Mouse (Mus musculus): ENCODE data around the gene Pde1c. TPM values are rescaled to one million over a fixed set of nuclear protein-coding genes. Genes with fewer than 3 reads are reported as not detected.
"Not testable (repeated sequence)": the region's sequence is repeated elsewhere in the genome, so short reads cannot be mapped to it uniquely, and the experiment has no call there.

Pde1c gene
- total RNA-seq (2017): 0.37 and 0.58 TPM in 2 replicates

DNA sequence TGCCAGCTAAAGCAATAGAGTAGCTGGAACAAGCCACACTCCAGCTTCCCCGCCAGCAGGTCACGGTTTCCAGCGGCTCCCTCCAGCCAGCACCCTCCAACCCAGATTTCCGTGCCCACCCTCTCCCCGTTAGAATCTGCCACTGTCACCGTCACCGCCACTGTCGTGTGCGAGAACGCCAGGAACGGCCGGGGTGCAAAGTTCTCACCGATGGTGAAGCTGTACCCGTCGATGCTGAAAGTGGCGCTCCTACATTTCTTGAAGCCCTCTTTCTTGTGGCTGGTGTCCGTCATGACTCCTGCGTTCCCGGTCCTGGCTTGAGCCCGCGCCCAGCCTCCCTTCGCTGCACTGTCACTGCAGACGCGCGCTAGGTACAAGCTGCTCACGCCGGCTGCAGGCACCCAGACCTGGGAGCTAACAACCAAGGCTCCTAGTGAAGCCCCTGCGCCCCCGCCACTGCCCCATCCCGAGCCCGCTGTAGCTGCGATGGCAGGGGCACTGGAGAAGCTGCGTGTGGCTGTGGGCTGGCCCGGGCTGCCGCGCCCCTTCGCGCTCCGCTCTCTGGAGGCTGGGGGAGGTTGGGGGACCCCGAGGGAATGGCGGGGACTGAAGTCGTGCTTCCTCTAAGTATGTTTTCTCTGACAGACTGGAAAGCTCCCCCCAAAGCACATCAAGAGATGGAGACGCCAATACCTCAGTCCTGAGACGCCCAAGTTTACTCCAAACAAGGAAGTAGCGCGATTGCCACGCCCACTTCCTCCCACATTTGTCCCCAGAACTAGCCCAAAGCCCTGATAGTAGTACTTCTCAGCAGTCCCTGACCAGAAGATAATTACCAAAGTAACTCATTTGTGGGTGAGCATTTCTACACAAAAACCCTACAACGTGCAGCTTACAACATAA is at the start of gene Pde1c:
Gene Pde1c (minus strand): TSS at position 634 of the 903 bp plus-strand sequence.
- no peak for ATAC-seq (ENCODE audit: extremely low read depth, insufficient number of reproducible peaks, low FRiP score, poor library complexity, severe bottlenecking)

DNA sequence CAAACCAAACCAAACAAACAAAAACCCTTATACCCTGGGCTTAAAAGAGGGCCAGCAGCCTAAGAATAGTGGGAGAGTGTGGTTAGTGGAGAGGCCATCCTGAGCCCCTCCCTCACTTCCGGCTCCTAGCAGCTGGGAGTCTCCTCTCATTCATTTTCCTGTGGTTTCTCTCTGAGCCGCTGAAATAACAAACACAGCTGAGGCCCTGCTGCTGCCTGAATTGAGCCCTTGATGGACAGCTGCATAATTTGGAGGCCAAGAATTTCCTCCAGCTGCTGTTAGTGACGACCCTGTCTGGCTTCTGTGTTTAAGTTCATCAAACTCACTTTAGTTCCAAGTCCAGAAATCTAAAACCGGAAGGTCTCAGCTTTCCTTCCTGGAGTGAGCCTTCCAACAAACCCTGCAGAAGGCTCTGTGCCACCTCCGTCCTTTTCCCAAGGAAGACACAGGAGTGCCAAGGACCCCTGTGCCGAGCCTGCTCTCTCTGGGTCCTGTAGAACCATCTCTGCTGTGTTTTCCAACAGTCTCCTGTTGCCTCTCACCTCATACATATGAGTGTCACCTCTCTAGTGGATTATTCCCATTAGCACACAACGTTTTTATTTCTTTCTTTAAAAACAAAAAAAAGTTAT is 48.2 kb upstream of the Pde1c start:
- no peak for ATAC-seq (ENCODE audit: extremely low read depth, insufficient number of reproducible peaks, low FRiP score, poor library complexity, severe bottlenecking)

DNA sequence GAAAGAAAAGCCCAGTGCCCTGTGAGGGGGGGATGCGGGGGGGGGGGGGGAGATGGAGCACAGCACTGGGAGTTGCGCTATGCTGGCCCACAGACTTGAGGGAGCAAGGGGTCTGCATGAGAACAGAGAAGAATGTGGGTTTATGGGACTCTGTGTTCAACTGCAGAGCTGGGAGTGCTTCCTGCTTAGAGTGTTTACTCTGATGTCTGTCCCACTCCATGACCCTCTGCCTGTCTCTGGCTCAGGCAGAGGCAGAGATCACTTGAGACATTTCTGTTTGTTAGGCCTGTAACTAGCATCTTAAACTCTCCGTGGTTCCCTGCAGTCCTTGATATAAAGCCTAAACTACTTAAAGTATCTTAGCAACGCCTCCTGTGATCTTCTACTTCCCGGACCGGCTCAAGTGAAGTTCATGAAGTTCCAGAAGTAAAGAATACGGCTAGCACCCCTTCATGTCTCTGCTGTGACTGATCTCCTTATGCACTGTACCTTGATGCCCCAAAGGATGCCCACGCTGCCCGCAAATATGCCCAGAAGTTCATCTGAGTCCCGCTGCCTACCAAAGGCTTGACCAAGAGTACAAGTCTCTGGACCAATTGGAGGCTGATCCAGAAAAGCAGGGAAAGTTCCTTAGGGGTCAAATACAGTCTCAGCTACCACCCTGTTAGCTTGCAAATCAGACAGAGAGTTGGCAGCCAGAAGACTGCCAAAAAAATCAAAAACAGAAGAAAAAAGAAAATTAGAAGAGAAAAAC is 47.5 kb upstream of the Pde1c start:
- ATAC-seq (ENCODE audit: extremely low read depth, insufficient number of reproducible peaks, low FRiP score, poor library complexity, severe bottlenecking): no peak

DNA sequence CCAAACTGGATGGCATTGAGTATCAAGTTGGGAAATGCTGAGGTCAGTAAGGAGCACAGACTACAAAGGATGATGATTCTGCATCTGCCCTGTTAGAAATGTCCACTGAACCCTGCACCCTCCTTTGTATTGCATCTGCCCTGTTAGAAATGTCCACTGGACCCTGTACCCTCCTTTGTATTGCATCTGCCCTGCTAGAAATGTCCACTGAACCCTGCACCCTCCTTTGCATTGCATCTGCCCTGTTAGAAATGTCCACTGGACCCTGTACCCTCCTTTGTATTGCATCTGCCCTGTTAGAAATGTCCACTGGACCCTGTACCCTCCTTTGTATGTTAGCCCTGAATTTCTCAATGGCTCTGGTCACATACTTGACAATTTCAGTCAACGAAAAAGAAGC is 40.6 kb upstream of the Pde1c start:
- ATAC-seq (ENCODE audit: extremely low read depth, insufficient number of reproducible peaks, low FRiP score, poor library complexity, severe bottlenecking): not testable (repeated sequence)

DNA sequence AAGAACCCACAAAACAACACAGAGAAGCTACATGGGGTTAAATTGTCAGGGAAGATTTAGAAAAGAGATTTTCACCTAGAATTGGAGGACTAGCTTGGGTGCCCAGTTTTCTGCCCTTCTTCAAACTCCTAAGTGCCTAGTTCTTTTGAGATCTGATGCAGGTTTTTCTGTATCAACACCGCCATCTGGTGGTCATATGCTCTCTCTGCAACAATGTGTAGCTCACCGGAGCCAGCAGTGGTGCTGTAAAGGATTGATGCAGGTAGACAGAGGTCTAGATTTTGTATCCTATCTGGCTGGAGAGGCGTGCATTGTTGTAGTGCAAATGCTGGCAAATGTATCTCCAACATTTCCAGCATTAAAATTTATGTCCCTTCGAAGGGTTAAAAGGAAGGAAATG is 39.4 kb upstream of the Pde1c start:
- ATAC-seq (ENCODE audit: extremely low read depth, insufficient number of reproducible peaks, low FRiP score, poor library complexity, severe bottlenecking): no peak

DNA sequence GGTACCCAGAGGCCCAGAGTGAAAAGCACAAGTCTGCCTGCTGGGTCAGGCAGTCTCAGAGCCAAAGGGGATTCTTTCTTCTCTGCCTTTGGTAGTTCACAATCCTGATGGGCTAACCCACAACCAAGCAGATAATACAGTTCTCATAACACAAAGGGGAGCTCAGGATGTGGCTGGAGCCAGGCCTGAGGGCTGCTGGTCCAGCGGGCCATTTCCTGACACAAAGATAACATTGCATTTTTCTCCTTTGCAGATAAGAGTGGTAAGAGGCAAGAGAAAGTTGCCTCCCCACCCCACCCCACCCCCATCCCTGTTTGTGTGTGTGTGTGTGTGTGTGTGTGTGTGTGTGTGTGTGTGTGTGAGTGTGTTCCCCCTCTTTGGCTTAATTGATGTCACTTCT is 10.7 kb upstream of the Pde1c start:
- ATAC-seq (ENCODE audit: extremely low read depth, insufficient number of reproducible peaks, low FRiP score, poor library complexity, severe bottlenecking): no peak

DNA sequence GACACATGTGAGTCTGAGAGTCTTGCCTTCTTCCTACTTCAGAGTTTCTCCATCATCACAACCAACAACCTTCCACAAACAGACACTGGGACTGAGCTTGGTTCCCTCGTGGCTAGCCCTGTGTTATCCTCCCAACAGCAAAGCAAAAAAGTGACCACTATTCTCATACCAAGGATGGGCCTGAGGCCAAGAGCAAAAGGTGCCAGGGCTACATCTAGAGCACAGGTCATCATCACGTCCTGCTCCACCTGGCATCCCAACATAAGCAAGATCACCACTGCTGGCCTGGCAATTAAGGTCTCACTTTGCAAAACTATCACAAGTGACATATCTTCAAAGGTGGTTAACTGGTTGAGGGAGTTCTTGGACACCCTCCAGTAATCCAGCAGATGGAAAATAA is 8.0 kb downstream of the Pde1c start:
- no peak for ATAC-seq (ENCODE audit: extremely low read depth, insufficient number of reproducible peaks, low FRiP score, poor library complexity, severe bottlenecking)

DNA sequence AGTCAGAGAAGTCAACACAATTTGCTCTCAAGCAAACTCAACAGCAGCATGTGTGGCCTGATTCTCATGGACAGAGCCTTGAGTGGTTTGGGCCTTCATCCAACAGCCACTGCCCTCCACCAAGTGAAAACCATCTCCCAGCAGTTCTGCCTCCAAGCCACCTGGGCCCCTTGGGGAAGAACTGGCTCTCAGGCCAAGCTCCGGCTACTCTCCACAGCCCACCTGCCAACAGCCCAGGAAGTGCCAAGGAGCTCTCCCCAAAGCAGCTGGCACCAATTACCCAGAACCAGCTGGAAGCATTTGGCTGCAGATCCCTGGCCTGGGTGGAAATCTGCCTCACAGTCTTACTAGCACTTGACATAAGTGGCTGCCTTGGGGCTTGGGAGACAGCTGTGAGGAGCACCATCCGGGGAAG is 8.4 kb downstream of the Pde1c start:
- no peak for ATAC-seq (ENCODE audit: extremely low read depth, insufficient number of reproducible peaks, low FRiP score, poor library complexity, severe bottlenecking)

DNA sequence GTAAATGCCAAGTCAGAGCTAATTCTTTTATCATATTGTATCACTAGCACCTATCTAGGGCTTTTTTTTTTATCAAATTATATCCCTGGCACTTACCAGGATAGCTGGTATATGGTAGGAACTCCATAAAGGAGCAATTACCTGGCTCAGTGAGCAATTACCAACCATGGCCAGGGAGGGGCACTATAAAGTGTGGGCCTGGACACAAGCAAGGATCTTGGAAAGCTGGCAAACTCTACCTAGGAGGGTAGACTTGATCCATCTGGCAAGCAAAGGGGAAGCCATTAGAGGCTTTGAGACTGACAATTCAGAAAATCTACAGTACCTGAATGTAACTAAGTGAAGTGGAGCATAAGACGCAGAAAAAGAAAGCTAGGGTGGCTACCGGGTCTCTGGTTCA is 10.2 kb downstream of the Pde1c start:
- ATAC-seq (ENCODE audit: extremely low read depth, insufficient number of reproducible peaks, low FRiP score, poor library complexity, severe bottlenecking): no peak

DNA sequence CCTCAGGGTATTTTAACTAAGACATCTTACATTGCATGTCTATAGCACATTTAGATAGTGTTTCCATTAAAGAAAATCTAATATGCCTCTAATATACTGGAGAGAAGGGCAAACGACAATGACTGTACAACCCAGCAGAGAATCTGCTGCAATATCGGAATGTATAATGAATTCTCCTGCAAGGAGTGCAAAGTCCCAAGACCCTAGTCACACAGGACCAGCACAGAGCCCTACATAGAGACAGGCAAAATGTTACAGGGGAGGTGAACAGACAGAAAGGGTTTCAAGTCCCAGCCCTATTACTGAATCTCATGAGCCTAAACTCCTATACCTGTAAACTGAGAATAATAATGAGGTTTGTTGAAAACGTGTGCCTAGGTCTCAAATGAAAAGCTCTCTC is 13.1 kb downstream of the Pde1c start:
- no peak for ATAC-seq (ENCODE audit: extremely low read depth, insufficient number of reproducible peaks, low FRiP score, poor library complexity, severe bottlenecking)

DNA sequence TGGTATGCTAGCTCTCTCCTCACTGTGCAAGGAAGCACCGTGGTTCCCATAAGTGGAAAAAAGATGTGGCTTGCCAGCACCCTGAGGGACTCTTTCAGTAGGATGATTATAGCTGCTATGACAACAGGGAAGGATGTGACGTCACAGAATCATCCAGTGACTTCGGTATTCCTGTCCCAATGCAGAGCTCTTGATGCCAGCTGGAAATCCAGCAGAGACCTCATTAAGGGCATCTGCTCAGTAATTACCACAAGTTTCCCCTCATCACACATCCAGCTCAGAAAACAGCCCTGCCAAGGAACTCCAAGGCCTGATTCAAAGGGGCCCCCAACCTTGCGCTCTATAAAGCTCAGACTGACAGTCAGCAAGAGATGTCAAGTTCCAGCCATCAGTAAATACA is 13.5 kb downstream of the Pde1c start:
- ATAC-seq (ENCODE audit: extremely low read depth, insufficient number of reproducible peaks, low FRiP score, poor library complexity, severe bottlenecking): no peak

DNA sequence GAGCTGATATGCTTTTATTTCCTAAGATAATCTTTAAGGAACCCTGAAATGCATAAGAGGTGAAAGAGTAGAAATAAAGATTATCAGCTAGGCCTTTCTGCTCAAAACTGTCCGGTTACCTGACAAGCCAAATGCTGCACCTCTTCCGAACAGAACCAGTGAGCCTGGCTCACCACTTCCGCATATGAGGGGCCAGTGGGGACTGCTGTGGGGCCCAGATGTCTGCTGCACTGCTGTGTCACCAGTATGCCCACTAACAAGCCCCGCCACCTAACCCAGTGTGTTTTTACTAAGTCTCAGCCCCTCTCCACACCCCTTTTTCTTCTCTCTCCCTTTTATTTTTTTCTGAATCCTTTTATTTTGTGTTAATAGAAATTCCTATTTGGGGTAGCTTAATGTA is 17.9 kb downstream of the Pde1c start:
- ATAC-seq (ENCODE audit: extremely low read depth, insufficient number of reproducible peaks, low FRiP score, poor library complexity, severe bottlenecking): no peak

DNA sequence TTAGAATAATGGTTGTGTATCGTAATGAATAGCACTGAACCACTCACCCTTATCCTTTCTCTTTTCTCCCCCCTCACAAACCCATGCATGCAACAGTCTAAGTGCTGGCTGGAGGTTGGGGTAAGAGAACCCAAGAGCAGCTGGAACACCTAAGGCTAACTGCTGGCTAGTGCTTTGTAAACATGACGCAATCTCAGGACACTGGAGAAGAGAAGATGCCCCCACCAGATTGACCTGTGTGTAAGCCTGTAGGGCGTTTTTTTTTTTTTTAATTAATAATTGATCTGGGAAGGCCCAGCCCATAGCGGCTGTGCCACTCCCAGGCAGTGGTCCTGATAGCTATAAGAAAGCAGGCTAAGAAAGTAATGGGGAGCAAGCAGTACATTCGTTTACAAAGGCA is 28.7 kb downstream of the Pde1c start:
- ATAC-seq (ENCODE audit: extremely low read depth, insufficient number of reproducible peaks, low FRiP score, poor library complexity, severe bottlenecking): no peak

DNA sequence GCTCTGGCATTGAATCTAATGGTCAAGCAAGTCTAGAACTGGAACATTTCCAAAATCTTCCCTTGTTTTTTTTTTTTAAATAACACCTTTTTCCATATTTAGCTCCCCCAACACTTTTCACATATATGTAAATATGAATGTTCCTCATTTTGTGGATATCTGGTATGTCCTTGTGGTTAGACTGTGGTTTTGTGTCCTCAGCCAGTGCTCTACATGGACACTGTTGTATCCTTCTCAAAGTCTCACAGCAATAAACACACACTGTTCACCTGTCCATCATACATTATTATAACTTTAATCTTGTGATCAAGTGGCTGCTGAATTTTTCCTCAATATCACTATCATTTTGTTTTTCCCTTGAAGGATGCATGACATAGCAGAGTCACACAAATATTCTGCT is 34.2 kb downstream of the Pde1c start:
- ATAC-seq (ENCODE audit: extremely low read depth, insufficient number of reproducible peaks, low FRiP score, poor library complexity, severe bottlenecking): no peak

DNA sequence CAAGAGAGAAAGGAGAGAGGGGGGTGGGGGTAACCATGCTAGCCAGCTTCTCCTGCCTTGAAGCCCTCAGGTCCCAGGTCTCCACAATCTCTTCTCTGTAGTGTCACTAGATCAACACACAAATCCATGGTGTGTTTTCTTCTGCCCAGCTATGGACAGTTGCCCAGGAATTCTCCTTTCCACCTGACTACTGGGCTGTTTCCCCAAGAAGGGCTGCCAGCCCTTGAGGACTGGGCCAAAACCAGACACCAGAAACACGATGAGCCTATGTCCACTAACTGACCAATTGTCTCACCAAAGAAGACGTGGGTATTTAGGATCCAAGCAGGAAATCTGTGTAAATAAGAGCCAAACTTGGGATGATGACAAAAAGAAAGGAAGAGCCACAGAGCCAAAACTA is 36.6 kb downstream of the Pde1c start:
- ATAC-seq (ENCODE audit: extremely low read depth, insufficient number of reproducible peaks, low FRiP score, poor library complexity, severe bottlenecking): no peak

DNA sequence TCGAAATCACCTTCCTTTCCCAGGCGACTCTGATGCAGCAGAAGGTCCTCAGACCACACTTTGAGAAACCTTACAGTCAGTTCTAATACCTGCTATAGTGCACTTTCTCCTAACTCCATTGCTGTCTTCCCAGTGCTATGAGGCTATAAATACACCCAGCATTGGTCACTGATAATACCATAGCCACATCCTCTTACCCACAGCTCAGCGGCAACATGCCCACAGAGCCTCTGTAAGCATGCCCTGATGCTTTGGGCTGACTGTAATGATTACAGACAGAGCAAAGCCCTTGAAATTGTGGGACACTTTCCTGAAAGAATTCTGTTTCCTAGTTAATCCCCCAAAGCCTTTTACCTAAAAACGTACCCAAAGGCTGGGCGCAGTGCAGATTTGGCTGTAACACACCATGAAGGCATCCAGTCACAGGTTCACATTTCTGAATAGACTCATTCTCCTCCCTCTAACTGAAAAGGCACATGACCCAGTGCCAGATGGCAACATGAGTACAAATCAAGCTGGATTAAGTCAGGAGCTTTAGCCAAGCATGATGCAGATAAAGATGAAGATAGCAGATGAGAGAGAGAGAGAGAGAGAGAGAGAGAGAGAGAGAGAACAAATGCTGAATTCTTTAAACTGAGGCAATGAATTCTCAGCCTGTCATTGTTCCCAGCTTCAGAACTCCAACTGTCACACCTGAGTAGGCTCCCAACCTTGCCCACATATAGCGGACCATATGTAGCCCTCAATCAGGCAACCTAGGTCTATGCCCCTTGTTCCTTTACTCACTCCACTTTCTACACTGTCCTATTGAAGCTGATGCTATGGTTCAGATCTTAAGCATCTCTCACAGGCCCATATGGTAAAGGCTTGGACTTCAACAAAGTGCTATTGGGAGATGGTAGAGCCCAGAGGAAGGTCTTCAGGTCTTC is 44.7 kb downstream of the Pde1c start:
- no peak for ATAC-seq (ENCODE audit: extremely low read depth, insufficient number of reproducible peaks, low FRiP score, poor library complexity, severe bottlenecking)

DNA sequence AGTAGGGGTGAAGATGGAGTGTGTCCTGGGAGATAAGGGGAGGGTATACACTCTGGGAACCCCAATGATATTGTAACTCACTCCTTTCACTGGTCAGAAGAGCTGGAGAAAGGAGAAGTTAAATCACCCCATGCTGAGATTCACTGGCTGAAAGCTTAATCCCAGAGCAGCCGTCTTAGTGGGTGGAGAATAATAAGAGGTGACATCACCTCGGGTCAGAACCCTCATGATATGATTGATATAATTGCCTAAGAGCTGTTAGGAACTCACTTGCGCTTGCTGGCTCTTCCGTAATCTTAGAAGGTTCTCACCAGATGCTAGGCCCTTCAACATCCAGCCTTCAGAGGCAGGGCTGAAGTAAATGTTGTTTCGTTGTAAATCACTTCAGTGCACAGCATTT is 79.7 kb downstream of the Pde1c start:
- ATAC-seq (ENCODE audit: extremely low read depth, insufficient number of reproducible peaks, low FRiP score, poor library complexity, severe bottlenecking): no peak

DNA sequence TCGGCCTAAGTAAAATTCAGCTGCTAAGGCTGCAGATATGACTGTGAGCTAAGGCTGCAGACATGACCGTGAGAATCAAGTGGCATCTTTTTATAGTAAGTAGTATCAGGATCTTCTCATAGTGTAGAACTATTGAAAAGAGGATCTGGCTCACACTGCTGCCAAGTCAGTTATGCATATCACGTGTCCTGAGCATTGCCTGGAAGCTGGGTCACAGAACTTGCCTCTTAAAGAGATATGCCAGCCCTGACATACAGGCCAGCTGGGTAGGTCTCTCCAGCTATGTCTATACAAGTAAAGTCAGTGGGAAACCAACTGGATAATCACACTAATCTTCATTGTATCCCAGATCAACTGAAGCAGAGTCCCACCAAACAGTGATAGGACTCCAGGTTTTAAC is 83.8 kb downstream of the Pde1c start:
- no peak for ATAC-seq (ENCODE audit: extremely low read depth, insufficient number of reproducible peaks, low FRiP score, poor library complexity, severe bottlenecking)

DNA sequence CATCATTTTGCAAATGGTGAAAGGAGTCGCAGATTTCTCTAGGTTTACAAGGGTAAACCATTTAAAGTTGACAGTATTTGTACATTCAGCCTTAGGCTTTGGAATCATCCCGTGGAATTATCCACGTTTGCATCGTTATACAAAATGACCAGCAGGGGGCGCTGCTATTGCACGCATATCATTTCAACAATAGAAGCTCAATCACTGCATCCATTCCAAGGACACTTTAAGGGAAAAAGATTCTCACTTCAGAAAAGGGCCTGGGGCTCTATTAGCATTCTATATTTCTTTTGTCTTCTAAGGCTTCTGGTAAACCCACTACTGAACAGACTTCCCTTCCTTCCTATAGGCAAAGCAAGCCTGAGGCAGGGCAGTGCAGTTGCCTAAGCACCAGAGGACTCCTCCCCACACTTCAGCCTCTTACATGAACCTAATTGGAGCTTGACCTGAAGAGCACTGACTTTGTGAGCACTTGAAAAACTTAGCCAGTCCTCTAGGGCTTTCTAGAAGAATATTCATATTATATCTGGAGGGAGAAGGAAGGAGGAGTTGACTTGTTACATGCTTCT is 87.9 kb downstream of the Pde1c start:
- no peak for ATAC-seq (ENCODE audit: extremely low read depth, insufficient number of reproducible peaks, low FRiP score, poor library complexity, severe bottlenecking)

Measured in neutrophil, adult 5-6 weeks (primary cell).